Mouse (Mus musculus) spleen, embryonic (tissue): Measurements from ENCODE around the gene Casp6.

Experiments
- CTCF ChIA-PET: fragments of 350-600 bp; sonication (Branson Sonifier 250); formaldehyde crosslinking; loops from one replicate; lab custom pipeline; 2022; lab: Charles Lee

Gene Casp6

GRCm38 (mm10) chr3:129901271-129901809 lies at the start of gene Casp6:
Gene Casp6 (plus strand): TSS chr3:129901425.
- CTCF ChIA-PET = no interaction called here

GRCm38 (mm10) chr3:129862592-129862991 lies 38.6 kb upstream of the Casp6 start:
- CTCF ChIA-PET = no interaction called here

DNA sequence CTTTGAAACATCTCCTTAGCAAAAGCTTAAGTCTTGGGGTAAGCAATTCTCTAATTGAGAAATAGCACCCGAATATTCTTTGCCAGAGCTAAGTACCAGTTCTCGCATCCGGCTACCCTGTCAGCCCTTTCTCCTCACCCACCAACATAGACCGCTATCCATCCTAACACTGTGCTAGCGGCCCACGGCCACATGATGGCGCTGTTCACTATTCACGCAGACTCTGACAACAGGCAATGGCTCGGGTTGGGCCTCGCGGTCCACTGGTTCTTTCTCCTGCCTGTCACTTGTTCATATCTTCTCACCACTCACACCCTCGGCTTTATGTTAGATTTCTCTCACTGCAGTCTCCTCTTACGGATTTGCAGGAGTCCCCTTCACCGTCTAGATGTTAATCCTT lies 37.5 kb upstream of the Casp6 start:
- CTCF ChIA-PET = no interaction called here

DNA sequence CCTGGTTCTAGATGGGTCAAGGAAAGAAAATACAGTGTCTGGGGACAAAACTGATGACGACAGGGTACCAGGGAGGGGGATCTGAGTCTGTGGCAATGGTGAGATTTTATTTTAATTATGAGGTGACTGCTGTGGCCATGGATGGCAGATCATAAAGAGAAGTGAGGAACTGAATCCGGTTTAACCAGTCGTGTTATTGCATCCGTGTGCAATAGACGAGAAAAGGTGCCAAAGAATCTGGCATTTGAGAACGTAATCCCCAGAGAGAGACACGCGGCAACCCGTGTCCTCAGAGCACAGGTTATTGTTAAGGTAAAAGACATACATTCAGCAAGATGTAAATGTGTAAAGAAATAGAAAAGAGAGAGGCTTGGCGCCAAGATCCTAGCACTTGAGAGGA lies 23.9 kb upstream of the Casp6 start:
- CTCF ChIA-PET = no interaction called here

DNA sequence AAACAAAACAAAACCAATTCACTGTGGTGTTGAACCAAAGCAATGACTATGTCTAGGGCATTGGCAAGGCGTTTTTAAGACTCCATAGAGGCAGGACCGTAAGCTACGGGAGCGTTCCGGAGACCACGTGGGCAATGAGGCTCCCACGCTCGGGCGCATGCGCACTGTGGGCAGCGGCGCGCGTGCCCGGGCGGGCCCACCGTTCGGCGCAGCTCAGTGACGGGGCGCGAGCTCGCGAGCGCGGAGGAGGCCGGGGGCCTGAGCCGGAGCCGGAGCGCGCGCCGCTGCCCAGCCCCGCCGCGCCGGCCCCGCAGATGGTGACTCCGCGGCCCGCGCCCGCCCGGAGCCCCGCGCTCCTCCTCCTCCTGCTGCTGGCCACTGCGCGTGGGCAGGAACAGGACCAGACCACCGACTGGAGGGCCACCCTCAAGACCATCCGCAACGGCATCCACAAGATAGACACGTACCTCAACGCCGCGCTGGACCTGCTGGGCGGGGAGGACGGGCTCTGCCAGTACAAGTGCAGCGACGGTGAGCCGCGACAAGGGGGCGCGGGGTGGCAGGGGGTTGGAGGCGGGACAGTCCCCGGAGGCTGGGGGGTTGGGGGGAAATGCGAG lies 22.7 kb upstream of the Casp6 start, which contains the start of gene Pla2g12a:
Gene Pla2g12a, plus strand, starts transcription at position 202 of the 617 bp plus-strand sequence.
- CTCF ChIA-PET = interaction anchor here (0.6 kb wide), 2 partner anchors 42 to 56 kb away, joined by 3 to 17 read pairs; partner anchors contain the start of gene Cfi

DNA sequence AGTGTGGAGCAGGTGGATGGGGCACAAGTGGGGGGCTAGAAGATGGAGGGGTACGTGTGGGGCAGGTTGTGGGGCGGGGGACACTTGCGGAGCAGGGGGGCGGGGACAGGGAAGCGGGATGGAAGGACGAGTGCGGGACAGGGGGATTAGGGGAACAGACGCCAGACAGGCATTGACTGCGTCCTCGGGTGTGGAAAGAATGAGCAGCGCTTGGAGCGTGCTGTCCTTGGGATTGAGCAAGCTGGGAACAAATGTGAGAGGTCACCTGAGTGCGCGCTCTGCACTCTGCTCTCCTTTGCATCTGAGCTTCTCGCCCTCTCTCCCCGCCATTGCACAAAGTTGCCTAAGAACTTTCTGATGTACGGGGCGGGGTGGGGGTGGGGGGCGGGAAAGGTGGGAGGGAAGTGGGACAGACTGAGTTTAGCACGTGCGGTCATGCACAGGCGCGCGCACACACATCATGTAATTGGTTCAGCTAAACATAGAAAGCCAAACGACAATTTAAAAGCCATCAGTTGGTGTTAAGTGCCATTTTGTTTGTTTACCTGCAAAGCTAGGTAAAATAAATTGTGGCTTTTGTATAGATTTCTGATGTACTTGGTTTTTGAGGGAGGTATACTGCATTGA lies 22.0 kb upstream of the Casp6 start:
- CTCF ChIA-PET = interaction anchor here (0.6 kb wide), 1 partner anchor 43 kb away, joined by 17 read pairs; the partner anchor contains the start of gene Cfi

DNA sequence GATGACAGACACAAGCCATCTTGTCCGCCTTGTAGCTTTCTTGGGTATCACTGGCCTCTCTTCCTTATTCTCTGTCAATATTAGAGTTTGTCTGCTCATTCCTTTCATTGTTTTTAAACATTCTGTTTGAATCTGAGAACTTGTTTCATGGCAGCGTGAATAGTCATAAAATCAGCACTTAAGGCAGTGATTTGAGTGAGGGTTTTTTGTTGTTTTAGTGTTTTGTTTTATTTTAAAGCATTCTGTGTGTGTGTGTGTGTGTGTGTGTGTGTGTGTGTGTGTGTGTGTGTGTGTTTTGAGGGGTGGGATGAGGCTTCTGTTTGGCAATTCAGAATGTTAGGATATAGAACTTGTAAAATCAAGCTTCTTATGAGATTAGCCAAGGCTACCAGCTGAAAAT lies 21.3 kb upstream of the Casp6 start:
- CTCF ChIA-PET = no interaction called here

- CTCF ChIA-PET = no interaction called here
These were observed 20.2 kb upstream of the Casp6 start for GRCm38 (mm10) chr3:129880925-129881593.

DNA sequence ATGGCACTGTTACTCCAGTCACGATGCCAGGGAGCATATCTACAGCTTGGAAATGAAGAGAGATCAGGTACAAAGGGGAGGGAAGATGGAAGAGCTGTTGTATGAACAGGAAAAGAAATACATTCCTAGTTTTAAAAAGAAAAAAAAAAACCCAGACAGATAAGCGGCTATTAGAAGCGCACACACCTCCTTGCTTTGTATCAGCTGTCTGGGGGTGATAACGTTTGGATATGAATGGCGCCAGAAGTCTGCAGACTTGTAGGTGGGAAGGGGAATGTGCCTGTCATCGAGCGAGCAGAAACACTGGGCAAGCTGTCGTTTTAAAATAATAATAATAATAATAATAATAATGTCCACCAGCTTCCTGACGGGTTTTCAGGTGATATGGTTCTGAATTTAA lies 15.6 kb upstream of the Casp6 start:
- CTCF ChIA-PET = no interaction called here

GRCm38 (mm10) chr3:129886430-129886829 lies 14.8 kb upstream of the Casp6 start:
- CTCF ChIA-PET = no interaction called here

GRCm38 (mm10) chr3:129887779-129888517 lies 13.3 kb upstream of the Casp6 start:
- CTCF ChIA-PET = interaction anchor here (0.6 kb wide), 1 partner anchor 177 kb away, joined by 4 read pairs; no protein-coding TSS in a partner anchor

GRCm38 (mm10) chr3:129892003-129892402 lies 9.2 kb upstream of the Casp6 start:
- CTCF ChIA-PET = no interaction called here

- CTCF ChIA-PET = interaction anchor here (0.5 kb wide), 1 partner anchor 924 kb away, joined by 3 read pairs; no protein-coding TSS in a partner anchor
These were observed 8.1 kb upstream of the Casp6 start for GRCm38 (mm10) chr3:129893143-129893542.

- CTCF ChIA-PET = no interaction called here
These were observed 4.6 kb upstream of the Casp6 start for GRCm38 (mm10) chr3:129896591-129896990.

DNA sequence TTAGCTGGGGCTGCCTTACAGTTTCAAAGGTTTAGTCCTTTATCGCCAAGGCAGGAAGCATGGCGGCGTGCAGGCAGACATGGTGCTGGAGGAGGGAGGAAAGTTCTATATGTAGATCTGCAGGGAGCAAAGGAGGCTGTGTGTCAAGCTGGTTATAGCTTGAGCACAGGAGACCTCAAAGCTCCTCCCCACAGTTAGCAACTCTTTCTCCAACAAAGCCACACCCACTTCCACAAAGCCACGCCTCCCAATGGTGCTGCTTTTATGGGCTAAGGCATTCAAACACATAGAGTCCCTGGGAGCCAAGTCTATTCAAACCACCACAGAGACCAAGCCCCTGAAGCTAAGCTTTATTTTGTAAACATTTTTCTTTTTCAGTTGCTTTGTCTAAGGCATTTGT lies 2.3 kb upstream of the Casp6 start:
- CTCF ChIA-PET = no interaction called here

- CTCF ChIA-PET = no interaction called here
These were observed 2.1 kb downstream of the Casp6 start for GRCm38 (mm10) chr3:129903369-129903768.

DNA sequence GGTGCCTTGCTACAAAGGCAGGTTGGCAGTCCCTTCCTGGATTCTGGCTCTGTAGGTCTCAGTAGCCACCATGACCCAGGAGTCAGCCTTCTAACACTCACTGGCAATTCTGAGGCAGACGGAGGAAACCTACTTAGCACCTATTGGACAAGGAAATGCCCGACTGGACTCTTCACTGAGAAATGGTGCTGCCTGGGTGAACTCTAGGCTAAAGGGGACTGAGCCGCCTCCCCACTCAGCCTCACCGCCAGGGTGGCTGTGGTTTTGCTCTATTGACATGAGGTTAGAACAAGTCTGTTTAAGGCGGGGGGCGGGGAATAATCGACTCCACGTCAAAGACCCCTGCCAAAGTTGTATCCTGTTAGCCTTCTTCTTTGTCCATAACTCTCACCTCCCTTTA lies 2.6 kb downstream of the Casp6 start:
- CTCF ChIA-PET = interaction anchor here (0.6 kb wide), 1 partner anchor 914 kb away, joined by 5 read pairs; no protein-coding TSS in a partner anchor

DNA sequence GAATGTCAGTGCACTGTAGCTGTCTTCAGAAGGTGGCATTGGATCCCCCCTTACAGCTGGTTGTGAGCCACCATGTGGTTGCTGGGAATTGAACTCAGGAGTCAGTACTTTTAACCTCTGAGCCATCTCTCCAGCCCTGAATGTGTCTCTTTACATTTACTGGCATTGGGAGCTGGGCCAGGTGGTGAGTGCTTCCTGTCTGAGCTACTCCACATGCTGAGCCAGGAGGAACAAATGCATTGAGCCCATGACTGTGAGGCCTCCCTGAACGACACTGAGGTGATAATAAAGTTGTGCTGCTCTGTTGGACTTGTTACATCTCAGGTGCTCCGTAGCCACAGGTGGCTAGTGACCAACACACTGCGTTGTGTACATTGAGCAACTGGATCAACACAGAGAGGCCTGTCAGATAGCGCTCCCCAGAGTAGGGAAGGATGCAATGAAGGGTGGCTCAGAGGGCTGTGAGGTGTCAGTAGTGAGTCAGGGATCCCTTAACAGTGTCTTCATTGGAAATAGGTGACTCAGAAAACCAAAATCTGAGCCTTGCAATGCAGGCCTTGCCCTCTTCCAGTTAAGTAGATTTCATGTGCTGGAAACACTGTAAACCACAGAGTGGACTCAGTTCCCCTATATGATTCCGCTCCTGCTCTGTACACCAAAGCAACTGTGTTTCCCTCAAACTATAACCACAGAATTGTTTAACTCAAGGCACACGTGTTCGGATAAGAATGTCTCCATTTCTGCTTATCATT lies 3.3 kb downstream of the Casp6 start:
- CTCF ChIA-PET = interaction anchor here (0.6 kb wide), 1 partner anchor 913 kb away, joined by 5 read pairs; no protein-coding TSS in a partner anchor

GRCm38 (mm10) chr3:129912025-129912424 lies 10.8 kb downstream of the Casp6 start:
- CTCF ChIA-PET = no interaction called here

GRCm38 (mm10) chr3:129913241-129913640 lies 12.0 kb downstream of the Casp6 start:
- CTCF ChIA-PET = no interaction called here

DNA sequence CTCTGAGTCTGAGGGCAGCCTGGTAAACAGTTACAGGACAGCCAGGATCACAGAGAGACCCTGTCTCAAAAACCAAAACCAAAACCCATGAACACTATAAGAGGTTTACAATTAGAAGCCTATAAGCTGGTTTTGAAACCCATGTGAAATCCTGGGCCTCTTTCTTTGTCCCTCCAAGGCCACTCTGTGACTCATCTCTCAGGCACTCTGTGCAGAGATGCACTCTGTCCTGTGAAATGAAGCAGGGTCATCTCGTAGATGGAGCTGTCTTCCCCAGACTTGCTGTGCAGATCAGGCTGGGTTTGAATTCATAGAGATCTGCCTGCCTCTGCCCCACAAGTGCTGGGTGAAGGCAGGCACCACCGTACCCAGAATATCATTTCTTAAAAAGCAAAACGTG lies 16.2 kb downstream of the Casp6 start:
- CTCF ChIA-PET = no interaction called here
